ENCODE assay signal across 7 mouse cellular contexts in the genomic region with DNA sequence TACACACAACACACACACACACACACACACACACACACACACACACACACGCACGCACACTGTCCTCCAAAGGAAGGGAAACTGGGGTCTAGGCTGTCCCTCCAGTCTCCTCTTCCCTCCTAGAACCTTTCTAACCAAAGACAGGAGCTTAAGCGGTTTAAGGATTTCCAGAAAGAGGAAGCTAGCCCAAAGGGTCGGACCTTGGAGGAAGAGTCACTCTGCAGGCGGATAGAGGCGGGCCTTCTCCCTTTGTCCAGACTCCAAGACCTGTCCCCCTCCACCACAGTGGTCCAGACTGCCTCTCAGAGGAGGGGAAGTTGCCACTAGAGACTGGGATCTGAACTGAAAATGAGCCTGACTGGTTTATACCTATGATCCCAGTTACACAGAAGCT. TPM values are rescaled to one million over a fixed set of nuclear protein-coding genes. Genes with fewer than 3 reads are reported as not detected.
DNase-seq lines count a peak whose midpoint lies in the region; ATAC-seq lines count a peak whose summit lies in the region.

No protein-coding gene starts in this region.

- H3K27ac ChIP-seq in heart, embryonic 12.5 days (ENCODE audit: poor library complexity, severe bottlenecking), result no peak overlapping the region
- no peak overlapping the region for H3K27ac ChIP-seq in liver, embryonic 12.5 days

- H3K27me3 ChIP-seq in heart, embryonic 12.5 days (replicated peaks), result no peaks in the 10 kb centered on the region
- 0 out of 2 replicates have a peak, but pooled peaks cover 7% of the 10 kb centered on the region for H3K27me3 ChIP-seq in liver, embryonic 12.5 days (replicated peaks)

- H3K4me1 ChIP-seq in heart, embryonic 12.5 days (replicated peaks), result peaks cover 43% of the 10 kb centered on the region
- peaks cover 64% of the 10 kb centered on the region for H3K4me1 ChIP-seq in liver, embryonic 12.5 days

- 56% methylated on average over 6 of the region's 6 CpGs for WGBS in heart, embryonic 12.5 days
- 22% methylated on average over 5 of the region's 6 CpGs for WGBS in liver, embryonic 12.5 days (ENCODE audit: insufficient replicate concordance)

- 0 out of 2 replicates have a peak overlapping the region, but pooled peaks have one; percentile 1 for H3K4me3 ChIP-seq in heart, embryonic 12.5 days
- H3K4me3 ChIP-seq in liver, embryonic 12.5 days, result no peak overlapping the region

- H3K36me3 ChIP-seq in heart, embryonic 12.5 days, result peaks cover 12% of the 10 kb centered on the region
- H3K36me3 ChIP-seq in liver, embryonic 12.5 days, result no peaks in the 10 kb centered on the region

- peak overlapping the region; percentile 45 for H3K4me2 ChIP-seq in heart, embryonic 12.5 days
- H3K4me2 ChIP-seq in liver, embryonic 12.5 days, result peak overlapping the region; percentile 19; the same call in 1 of the 2 replicates

- no peaks in the 10 kb centered on the region for H3K9me3 ChIP-seq in heart, embryonic 12.5 days (replicated peaks)
- H3K9me3 ChIP-seq in liver, embryonic 12.5 days (replicated peaks), result no peaks in the 10 kb centered on the region

- DNase-seq in urinary bladder, postnatal 14 days (ENCODE audit: low spot score), result peak; percentile 21
- no peak for DNase-seq in urinary bladder, postnatal 36 days (ENCODE audit: low spot score in 2 of 2)
- no peak for DNase-seq in cerebellum, adult 11-12 months
- no peak for DNase-seq in frontal cortex, postnatal 10 days (ENCODE audit: low spot score in 2 of 2)
- DNase-seq in cerebellum, postnatal 36 days, result no peak

- ATAC-seq in heart, embryonic 12.5 days (ENCODE audit: insufficient number of reproducible peaks, low FRiP score), result no peak
- no peak for ATAC-seq in liver, embryonic 12.5 days

- peak overlapping the region; percentile 30 for H3K9ac ChIP-seq in heart, embryonic 12.5 days
- H3K9ac ChIP-seq in liver, embryonic 12.5 days, result no peak overlapping the region

RNA-seq across cellular contexts. Expression of a gene that starts 2.9 kb away (rescaled TPM):
- polyA plus RNA-seq in heart, embryonic 12.5 days (2016; fragmentation: Nextera tagmentation; extraction: Ambion mirVana), result 22.5 and 25.9 TPM in 2 replicates
- polyA plus RNA-seq in liver, embryonic 12.5 days (2016; fragmentation: Nextera tagmentation; extraction: Ambion mirVana), result 6.6 and 6.7 TPM in 2 replicates

RNA-seq across cellular contexts. Expression of a gene that starts 14.0 kb away (rescaled TPM):
- polyA plus RNA-seq in heart, embryonic 12.5 days (2016; fragmentation: Nextera tagmentation; extraction: Ambion mirVana), result 86.6 and 86.8 TPM in 2 replicates
- polyA plus RNA-seq in liver, embryonic 12.5 days (2016; fragmentation: Nextera tagmentation; extraction: Ambion mirVana), result 97.3 and 101 TPM in 2 replicates

RNA-seq across cellular contexts. Expression of a gene that starts 28.9 kb away (rescaled TPM):
- polyA plus RNA-seq in heart, embryonic 12.5 days (2016; fragmentation: Nextera tagmentation; extraction: Ambion mirVana), result 123 and 126 TPM in 2 replicates
- polyA plus RNA-seq in liver, embryonic 12.5 days (2016; fragmentation: Nextera tagmentation; extraction: Ambion mirVana), result 89.3 and 91.4 TPM in 2 replicates

RNA-seq across cellular contexts. Expression of a gene that starts 42.1 kb away (rescaled TPM):
- polyA plus RNA-seq in heart, embryonic 12.5 days (2016; fragmentation: Nextera tagmentation; extraction: Ambion mirVana), result 8.9 and 9.3 TPM in 2 replicates
- polyA plus RNA-seq in liver, embryonic 12.5 days (2016; fragmentation: Nextera tagmentation; extraction: Ambion mirVana), result 9.9 TPM in 2 replicates

RNA-seq across cellular contexts. Expression of a gene that starts 55.5 kb away (rescaled TPM):
- polyA plus RNA-seq in heart, embryonic 12.5 days (2016; fragmentation: Nextera tagmentation; extraction: Ambion mirVana), result 5.6 and 8.1 TPM in 2 replicates
- 231 and 238 TPM in 2 replicates for polyA plus RNA-seq in liver, embryonic 12.5 days (2016; fragmentation: Nextera tagmentation; extraction: Ambion mirVana)
